Mouse (Mus musculus): Measurements from ENCODE around the gene Incenp. TPM values are rescaled to one million over a fixed set of nuclear protein-coding genes. Genes with fewer than 3 reads are reported as not detected.
"Not testable (repeated sequence)": the region's sequence is repeated elsewhere in the genome, so short reads cannot be mapped to it uniquely, and the experiment has no call there.

The Incenp gene
- polyA plus RNA-seq, 1 experiment, result 39.7 TPM

DNA sequence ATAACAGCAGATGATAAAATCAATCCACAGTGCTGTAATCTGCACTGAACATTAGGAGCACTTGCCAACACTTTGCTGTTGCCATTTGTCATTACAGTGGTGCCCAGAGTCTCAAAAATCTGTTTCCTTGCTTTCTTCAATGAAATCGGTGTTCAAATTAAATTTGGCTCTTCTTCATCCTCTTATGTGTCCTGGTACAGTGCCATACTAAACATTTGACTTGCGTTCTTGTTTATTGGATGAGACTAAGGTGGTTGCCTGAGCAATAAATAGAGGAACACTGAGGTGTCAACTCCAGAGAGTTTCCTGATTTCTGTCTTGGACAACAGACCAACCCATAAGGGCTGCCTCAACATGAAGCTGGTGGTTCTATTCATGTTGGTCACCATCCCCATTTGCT is 52.1 kb downstream of the Incenp start, which contains the start of gene Scgb2a2:
Gene Scgb2a2, plus strand, starts transcription at position 301 of the 400 bp plus-strand sequence.
- no peak within 1 kb of the TSS for H3K4me3 ChIP-seq (replicated peaks)
- TF ChIP-seq GATA1 (IDR thresholded peaks at IDR 0.05; ENCODE audit: low read length), result no peak
- no peak for TF ChIP-seq TAL1 (IDR thresholded peaks at IDR 0.05; ENCODE audit: low read length)
- no peaks in the 10 kb centered on the region; the same call in 1 of the 2 replicates for H3K27me3 ChIP-seq (ENCODE audit: control insufficient read depth)
- H3K9me3 ChIP-seq (ENCODE audit: control insufficient read depth, low read length), result no peaks in the 10 kb centered on the region
- no peaks in the 10 kb centered on the region for H3K36me3 ChIP-seq (ENCODE audit: control insufficient read depth)
- no peaks in the 10 kb centered on the region for H3K4me1 ChIP-seq (ENCODE audit: control insufficient read depth)

DNA sequence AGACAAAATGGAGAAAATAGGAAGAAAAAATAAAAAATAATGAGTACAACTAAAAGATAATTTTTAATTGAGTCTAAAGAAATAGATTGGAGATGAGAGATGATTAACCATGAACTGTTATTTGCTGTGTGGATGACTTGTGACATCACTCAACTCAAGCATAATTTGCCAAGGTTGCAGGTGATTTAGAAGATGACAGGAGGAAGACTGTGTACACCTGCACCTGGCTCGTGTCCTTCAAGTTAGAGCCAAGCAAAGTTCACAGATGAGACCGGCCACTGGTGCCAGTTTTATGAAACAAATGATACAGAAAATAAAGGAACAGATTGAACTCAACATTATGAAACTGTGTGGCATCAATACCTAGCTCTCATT is 62.0 kb downstream of the Incenp start:
- H3K36me3 ChIP-seq (ENCODE audit: control insufficient read depth), result no peaks in the 10 kb centered on the region
- no peak overlapping the region for H3K4me3 ChIP-seq (replicated peaks)
- H3K4me1 ChIP-seq (ENCODE audit: control insufficient read depth), result no peaks in the 10 kb centered on the region
- TF ChIP-seq TAL1 (IDR thresholded peaks at IDR 0.05; ENCODE audit: low read length) (no peak), GATA1 (IDR thresholded peaks at IDR 0.05; ENCODE audit: low read length) (no peak)
- H3K9me3 ChIP-seq (ENCODE audit: control insufficient read depth, low read length), result no peaks in the 10 kb centered on the region
- no peaks in the 10 kb centered on the region for H3K27me3 ChIP-seq (ENCODE audit: control insufficient read depth)

DNA sequence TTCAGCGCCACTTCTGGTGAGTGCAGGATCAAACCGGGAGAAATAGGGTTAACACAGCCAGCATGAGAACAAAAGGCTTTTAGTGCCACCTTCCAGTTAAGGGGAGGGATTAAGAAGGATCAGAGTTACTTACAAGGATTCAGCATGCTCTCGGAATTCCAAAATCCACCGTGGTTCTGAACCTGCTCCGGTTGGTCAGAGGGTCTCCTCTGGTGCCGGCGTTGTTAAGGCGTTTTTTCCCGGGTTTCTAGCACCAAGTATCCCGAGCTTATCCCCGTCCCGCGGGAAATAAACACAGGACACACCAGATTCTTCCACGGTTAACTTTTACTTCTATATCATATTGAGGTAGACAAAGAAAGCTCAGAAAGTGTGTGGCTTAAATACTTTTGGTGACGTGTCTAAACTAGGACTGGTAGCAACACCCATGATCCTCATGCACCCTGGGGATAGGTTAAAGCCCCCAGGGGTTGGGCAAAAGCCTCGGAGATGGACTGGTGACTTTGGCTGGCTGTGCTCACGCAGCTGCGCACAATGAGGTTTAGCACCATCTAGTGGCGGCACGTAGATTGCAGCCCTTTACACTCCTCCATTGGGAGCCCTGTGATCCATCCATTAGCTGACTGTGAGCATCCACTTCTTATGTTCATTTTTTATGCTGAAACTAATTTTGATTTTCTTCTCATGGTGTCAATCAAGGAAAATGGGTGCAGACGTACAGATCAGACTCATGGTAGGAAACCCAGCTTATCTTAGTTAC is 62.6 kb downstream of the Incenp start:
- not testable (repeated sequence) for H3K4me3 ChIP-seq (replicated peaks); H3K27me3 ChIP-seq (ENCODE audit: control insufficient read depth); H3K36me3 ChIP-seq (ENCODE audit: control insufficient read depth); H3K4me1 ChIP-seq (ENCODE audit: control insufficient read depth); H3K9me3 ChIP-seq (ENCODE audit: control insufficient read depth, low read length)

Other genes starting within 250 kb of the Incenp start
- not detected in 2 replicates for gene Scgb2a2, start 52.0 kb downstream of the Incenp start, polyA plus RNA-seq (2012)
- gene Fth1, start 81.0 kb upstream of the Incenp start, polyA plus RNA-seq (2012), result 1,886 and 6,516 TPM in 2 replicates
- not detected in 2 replicates for gene Best1, start 102.1 kb upstream of the Incenp start, polyA plus RNA-seq (2012)
- gene Rab3il1, start 102.1 kb upstream of the Incenp start, polyA plus RNA-seq (2012), result 90.0 and 90.9 TPM in 2 replicates
- 11.1 and 13.7 TPM in 2 replicates for gene Fads3, start 142.0 kb upstream of the Incenp start, polyA plus RNA-seq (2012)
- 1.3 and 1.5 TPM in 2 replicates for gene Fads2, start 202.2 kb upstream of the Incenp start, polyA plus RNA-seq (2012)